Mouse (Mus musculus): Measurements from ENCODE around the gene Dnajc16.

Gene Dnajc16

DNA sequence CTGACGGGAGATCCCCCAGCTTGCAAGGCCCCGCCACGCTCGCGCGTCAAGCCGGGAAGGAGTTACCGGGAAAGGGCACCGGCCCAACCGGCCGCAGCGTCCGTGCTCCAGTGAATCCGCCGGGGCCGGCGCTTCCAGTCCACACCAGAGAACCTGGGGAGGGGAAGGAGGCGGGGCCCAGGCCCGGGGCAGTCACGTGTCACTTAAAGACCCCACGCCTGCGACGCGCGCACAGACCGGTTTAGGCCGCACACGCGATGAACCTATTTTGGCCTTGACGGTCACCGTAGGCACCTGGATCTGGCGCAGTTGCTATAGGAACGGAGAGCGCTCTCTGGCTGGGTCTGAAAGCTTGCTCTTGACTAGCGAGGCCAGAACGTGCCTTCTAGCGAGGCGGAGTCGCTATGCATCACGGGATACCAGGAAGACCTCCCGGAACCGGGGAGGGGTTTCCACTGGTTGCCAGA is at the start of gene Dnajc16:
Gene Dnajc16 (minus strand): TSS at position 408 of the 467 bp plus-strand sequence.
- peak; percentile 99 for DNase-seq (ENCODE audit: low read depth)

GRCm38 (mm10) chr4:141834536-141835095 is 43.9 kb upstream of the Dnajc16 start:
- DNase-seq (ENCODE audit: low read depth): no peak

DNA sequence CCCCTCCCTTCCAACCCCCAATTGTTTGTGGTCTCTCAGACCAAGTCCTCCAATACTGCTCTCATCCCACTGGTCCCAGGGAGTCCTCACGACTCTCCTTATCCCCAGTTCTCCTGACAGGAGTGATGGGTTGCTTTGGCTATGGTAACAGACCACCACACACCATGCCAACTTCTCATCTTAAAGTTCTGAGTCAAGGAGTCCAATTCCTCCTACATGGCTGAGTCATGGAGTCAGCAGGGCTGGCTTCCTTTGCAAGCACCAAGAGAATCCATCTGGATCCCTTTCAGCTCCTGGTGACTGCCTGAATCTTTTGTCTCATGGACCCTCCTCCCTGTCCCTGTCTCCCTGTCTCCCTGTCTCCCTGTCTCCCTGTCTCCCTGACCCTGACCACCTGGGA is 43.2 kb upstream of the Dnajc16 start:
- peak; percentile 22 for DNase-seq (ENCODE audit: low read depth)

- no peak for DNase-seq (ENCODE audit: low read depth)
Measured at GRCm38 (mm10) chr4:141831361-141831760, 40.6 kb upstream of the Dnajc16 start.

DNA sequence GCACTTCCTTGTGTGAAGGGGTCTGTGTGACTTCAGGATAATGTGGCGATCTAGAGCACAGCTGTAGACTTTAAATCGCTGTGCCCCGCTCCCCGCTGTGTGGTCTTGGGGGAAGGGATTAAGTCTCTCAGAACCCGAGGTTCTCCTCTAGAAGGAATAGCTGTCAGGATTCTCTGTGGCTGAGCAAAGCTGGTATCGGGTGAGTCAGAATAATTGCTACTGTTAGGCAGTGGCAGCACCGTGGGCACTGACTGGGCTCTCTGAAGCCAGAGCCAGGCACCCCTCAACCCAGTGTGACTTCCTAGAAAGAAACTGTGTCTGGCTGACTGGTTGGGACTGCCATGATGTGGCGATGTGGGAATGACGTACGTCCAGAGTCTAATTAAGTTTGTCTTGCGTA is 39.6 kb upstream of the Dnajc16 start:
- DNase-seq (ENCODE audit: low read depth): no peak

DNA sequence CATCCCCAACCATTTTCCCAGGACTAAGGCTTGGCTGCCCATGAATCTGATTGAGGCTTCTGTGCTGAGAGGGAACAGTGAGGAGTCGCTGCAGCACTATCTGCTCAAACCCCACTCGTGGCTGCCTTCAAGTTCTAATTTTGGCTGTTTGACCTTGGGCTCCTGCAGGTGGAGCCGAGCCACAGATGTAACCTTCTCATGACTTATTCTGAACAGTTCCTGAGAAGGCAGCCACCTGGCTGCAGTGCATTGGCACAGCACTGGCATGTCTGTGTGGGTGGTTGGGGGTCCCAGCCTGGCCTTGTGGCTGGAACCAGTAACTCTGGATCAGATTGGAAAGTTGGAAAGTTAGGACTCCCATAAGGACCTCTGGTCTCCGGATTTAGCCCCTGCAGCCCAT is 37.4 kb upstream of the Dnajc16 start:
- DNase-seq (ENCODE audit: low read depth): no peak

DNA sequence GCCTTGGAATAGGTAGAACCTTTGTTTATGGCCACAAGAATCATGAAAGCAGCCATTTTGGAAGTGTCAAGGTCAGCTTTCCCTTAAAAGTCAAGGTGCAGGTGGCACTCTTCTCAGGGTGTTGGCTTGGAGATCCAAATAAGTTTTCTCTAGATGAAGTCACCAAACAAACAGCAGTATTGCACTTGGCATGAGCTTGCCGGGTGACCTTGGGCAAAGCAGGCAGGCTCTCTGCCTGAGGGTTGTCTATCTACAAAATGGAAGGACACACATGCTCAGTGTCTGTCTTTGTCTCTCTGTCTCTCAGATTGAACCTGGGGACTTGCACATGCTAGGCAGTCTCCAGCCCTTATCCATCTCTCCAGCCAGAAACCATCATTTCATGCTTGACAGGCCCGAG is 36.7 kb upstream of the Dnajc16 start:
- no peak for DNase-seq (ENCODE audit: low read depth)

GRCm38 (mm10) chr4:141826060-141826459 is 35.3 kb upstream of the Dnajc16 start, which contains the start of gene Cela2a:
Cela2a (minus strand) TSS chr4:141826160.
- no peak for DNase-seq (ENCODE audit: low read depth)

- DNase-seq (ENCODE audit: low read depth): peak; percentile 6
Measured at GRCm38 (mm10) chr4:141822979-141823378, 32.2 kb upstream of the Dnajc16 start.

DNA sequence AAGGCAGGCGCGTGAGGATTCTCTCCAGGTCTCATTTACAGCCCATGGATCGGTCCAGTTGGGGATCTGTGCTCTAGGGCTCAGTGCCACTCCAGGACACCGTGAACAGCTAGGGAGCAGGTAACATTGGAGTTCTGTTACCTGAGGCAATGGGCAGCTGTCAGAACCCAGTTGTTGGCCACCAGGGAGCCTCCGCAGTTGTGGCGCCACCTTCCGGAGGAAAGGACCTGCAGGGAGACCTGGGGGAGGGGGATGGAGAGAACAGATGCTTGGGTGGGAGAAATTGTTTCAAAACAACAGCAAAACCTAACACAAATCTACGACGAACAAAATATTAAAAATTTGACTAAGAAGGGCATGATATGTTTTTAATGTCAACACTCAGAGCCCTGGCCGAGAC is 31.4 kb upstream of the Dnajc16 start:
- DNase-seq (ENCODE audit: low read depth): no peak

DNA sequence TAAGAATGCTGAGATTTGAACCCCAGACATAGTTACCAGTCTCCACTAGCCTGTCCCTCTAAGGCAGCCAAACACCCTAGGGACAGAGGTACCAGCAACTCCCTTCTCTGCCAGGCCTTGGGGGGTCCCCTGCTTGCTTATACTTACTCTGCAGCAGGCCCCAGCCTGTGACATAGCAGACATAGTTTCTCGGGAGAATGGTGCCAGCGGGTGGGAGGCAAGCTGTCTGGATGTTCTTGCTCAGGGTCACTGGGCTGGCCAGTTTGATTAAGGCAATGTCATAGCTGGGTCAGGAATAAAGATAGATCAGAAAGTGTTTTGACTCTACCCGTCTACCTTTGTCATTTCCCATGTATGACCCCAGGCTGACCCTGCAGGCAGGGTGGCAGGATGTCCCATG is 30.4 kb upstream of the Dnajc16 start:
- DNase-seq (ENCODE audit: low read depth): no peak

GRCm38 (mm10) chr4:141819316-141819715 is 28.6 kb upstream of the Dnajc16 start:
- no peak for DNase-seq (ENCODE audit: low read depth)

- no peak for DNase-seq (ENCODE audit: low read depth)
Measured at GRCm38 (mm10) chr4:141818861-141819260, 28.1 kb upstream of the Dnajc16 start.

DNA sequence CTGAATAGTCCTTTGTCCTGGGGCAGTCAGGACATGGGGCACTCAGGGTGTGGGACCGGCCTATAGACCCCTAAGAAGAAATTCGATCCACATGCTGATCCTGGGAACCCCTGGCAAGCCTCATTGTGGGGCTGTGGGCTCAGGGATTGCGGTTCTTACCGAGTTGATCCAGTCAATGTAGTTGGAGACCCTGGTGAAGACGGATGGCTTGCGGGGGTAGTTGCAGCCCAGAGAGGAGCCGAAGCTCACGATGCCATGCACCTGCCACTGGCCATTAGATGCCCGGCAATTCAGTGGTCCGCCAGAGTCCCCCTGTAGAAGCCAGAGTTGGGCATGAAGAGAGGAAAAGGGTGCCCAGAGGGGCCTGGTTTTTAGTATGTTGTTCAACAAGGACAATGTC is 27.0 kb upstream of the Dnajc16 start:
- DNase-seq (ENCODE audit: low read depth): no peak

DNA sequence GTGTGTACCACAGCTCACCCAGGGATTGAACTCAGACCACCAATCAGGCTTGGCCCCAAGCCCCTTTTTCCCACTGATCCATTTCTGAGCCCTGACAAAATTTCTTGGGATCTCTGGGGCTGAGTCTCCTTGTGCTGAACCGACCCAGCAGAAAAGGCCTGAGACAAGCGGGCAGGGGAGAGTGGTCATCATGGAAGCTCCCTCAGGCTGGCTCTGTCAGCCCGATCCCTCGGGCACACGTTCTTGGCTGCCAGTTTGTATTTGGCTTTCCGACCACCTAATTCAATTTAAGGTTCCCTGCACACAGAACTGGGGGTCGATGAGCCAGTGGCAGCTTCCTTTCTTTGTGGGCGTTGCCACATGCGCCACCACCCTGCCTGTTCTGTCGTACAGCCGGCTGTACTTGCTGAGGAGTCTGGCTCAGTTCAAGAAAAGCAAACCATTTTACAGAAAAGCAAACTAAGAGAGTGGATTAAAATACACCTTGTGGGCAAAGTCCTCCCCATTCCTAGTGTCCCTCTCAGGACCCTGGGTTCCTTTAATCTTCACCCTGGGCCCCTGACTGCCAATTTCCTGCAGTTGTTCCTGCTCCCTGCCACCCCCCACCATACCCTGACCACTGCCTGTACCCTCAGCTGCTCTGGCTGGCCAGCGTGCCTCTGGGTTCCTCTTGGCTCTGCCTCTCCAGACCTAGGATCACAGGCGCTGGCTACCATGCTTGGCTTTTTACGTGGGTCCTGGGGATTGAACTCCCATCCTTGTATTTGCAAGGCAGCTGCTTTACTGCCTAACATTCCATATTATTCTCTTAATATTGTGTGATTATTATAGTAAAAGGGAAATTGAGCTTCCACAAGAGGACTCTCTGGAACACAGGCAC is 26.3 kb upstream of the Dnajc16 start:
- no peak for DNase-seq (ENCODE audit: low read depth)

- no peak for DNase-seq (ENCODE audit: low read depth)
Measured at GRCm38 (mm10) chr4:141816267-141816666, 25.5 kb upstream of the Dnajc16 start.

GRCm38 (mm10) chr4:141811375-141811774 is 20.6 kb upstream of the Dnajc16 start:
- no peak for DNase-seq (ENCODE audit: low read depth)

- no peak for DNase-seq (ENCODE audit: low read depth)
Measured at GRCm38 (mm10) chr4:141810975-141811374, 20.2 kb upstream of the Dnajc16 start.

- DNase-seq (ENCODE audit: low read depth): no peak
Measured at GRCm38 (mm10) chr4:141809850-141810464, 19.2 kb upstream of the Dnajc16 start.

DNA sequence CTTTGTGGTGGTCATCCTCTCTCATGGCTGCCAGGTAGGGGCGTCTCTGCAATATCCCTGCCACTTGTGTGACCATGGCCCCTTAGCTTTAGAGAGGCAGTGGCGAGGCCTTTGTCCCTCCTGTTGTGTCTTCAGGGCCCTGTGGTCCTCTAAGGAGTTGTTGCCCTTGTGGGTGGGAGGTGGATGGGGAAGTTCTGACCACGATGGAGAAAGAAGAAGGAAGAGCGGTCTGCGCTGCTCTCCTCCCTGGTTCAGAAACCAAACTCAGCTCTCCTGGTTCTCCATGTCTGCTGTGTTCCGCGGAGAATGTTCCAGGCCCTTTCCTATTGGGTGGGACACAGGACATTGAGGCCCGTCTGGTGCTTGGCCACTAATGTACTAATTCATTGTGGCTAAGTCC is 15.2 kb upstream of the Dnajc16 start:
- DNase-seq (ENCODE audit: low read depth): no peak

- no peak for DNase-seq (ENCODE audit: low read depth)
Measured at GRCm38 (mm10) chr4:141804105-141804504, 13.4 kb upstream of the Dnajc16 start.

- DNase-seq (ENCODE audit: low read depth): no peak
Measured at GRCm38 (mm10) chr4:141797545-141797944, 6.8 kb upstream of the Dnajc16 start.

- DNase-seq (ENCODE audit: low read depth): no peak
Measured at GRCm38 (mm10) chr4:141796954-141797353, 6.2 kb upstream of the Dnajc16 start.

All from fibroblast of lung, adult 2 months (primary cell).